ENCODE assay signal across 9 mouse cellular contexts in genomic region chr9:45664871-45665394, GRCm38 (mm10).
DNase-seq lines count a peak whose midpoint lies in the region; ATAC-seq lines count a peak whose summit lies in the region.
"Had no signal": no experiment of that assay in that cellular context is flagged by ENCODE, and none has a peak within 500 bp of the region (broad histone marks: within the 10 kb centered on the region; RNA-seq: fewer than 3 reads in every experiment).

No protein-coding gene starts in this region.

- no peaks in the 10 kb centered on the region for H3K36me3 ChIP-seq in kidney, embryonic 16.5 days (ENCODE audit: insufficient read depth, low read length)
- H3K36me3 ChIP-seq in embryonic facial prominence, embryonic 10.5 days (replicated peaks): no peaks in the 10 kb centered on the region
- H3K36me3 ChIP-seq in hindbrain, embryonic 15.5 days: no peaks in the 10 kb centered on the region
- H3K36me3 ChIP-seq in neural tube, embryonic 11.5 days (ENCODE audit: control insufficient read depth, insufficient read depth, low read length): no peaks in the 10 kb centered on the region

- H3K27me3 ChIP-seq in kidney, embryonic 16.5 days (ENCODE audit: insufficient read depth, low read length): no peaks in the 10 kb centered on the region
- H3K27me3 ChIP-seq in embryonic facial prominence, embryonic 10.5 days (replicated peaks; ENCODE audit: low read depth, poor library complexity, severe bottlenecking): no peaks in the 10 kb centered on the region
- no peaks in the 10 kb centered on the region for H3K27me3 ChIP-seq in hindbrain, embryonic 15.5 days
- H3K27me3 ChIP-seq in neural tube, embryonic 11.5 days (ENCODE audit: control insufficient read depth, insufficient read depth, low read length): no peaks in the 10 kb centered on the region

- peak overlapping the region; percentile 28; the same call in 1 of the 2 replicates for H3K4me2 ChIP-seq in kidney, embryonic 16.5 days (replicated peaks; ENCODE audit: low read depth, low read length)
- H3K4me2 ChIP-seq in hindbrain, embryonic 15.5 days: peak overlapping the region; percentile 14; the same call in 1 of the 2 replicates
- H3K4me2 ChIP-seq in neural tube, embryonic 11.5 days (ENCODE audit: low read depth): no peak overlapping the region

- H3K9ac ChIP-seq in kidney, embryonic 16.5 days (replicated peaks; ENCODE audit: low read length): no peak overlapping the region; the same call in 1 of the 2 replicates
- H3K9ac ChIP-seq in hindbrain, embryonic 15.5 days: peak overlapping the region; percentile 13; the same call in 1 of the 2 replicates
- peak overlapping the region; percentile 41; the same call in 1 of the 2 replicates for H3K9ac ChIP-seq in neural tube, embryonic 11.5 days (ENCODE audit: low read length)

- peaks cover 10% of the 10 kb centered on the region; the same call in 1 of the 2 replicates for H3K4me1 ChIP-seq in kidney, embryonic 16.5 days (ENCODE audit: insufficient read depth, low read length)
- H3K4me1 ChIP-seq in embryonic facial prominence, embryonic 10.5 days: peaks cover 31% of the 10 kb centered on the region
- peaks cover 46% of the 10 kb centered on the region for H3K4me1 ChIP-seq in hindbrain, embryonic 15.5 days (replicated peaks)
- H3K4me1 ChIP-seq in neural tube, embryonic 11.5 days (ENCODE audit: control insufficient read depth, insufficient read depth, low read length): peaks cover 35% of the 10 kb centered on the region

- WGBS in kidney, embryonic 16.5 days: 22% methylated on average over 15 of the region's 15 CpGs
- 39% methylated on average over 15 of the region's 15 CpGs for WGBS in embryonic facial prominence, embryonic 10.5 days
- 8% methylated on average over 15 of the region's 15 CpGs for WGBS in hindbrain, embryonic 15.5 days
- WGBS in neural tube, embryonic 11.5 days: 26% methylated on average over 15 of the region's 15 CpGs

- no peak overlapping the region for H3K4me3 ChIP-seq in kidney, embryonic 16.5 days (ENCODE audit: low read length)
- 0 out of 2 replicates have a peak overlapping the region, but pooled peaks have one; percentile 13 for H3K4me3 ChIP-seq in embryonic facial prominence, embryonic 10.5 days
- no peak overlapping the region for H3K4me3 ChIP-seq in hindbrain, embryonic 15.5 days
- H3K4me3 ChIP-seq in neural tube, embryonic 11.5 days (ENCODE audit: low read depth, low read length): no peak overlapping the region

- peak; percentile 82 for ATAC-seq in kidney, embryonic 16.5 days (ENCODE audit: low FRiP score, low TSS enrichment)
- peak; percentile 69 for ATAC-seq in hindbrain, embryonic 15.5 days (ENCODE audit: low FRiP score, low read depth)
- ATAC-seq in neural tube, embryonic 11.5 days (ENCODE audit: insufficient read depth, low FRiP score, low TSS enrichment): peak; percentile 88

- no peak for DNase-seq in kidney, adult 9 months
- DNase-seq in embryonic facial prominence, embryonic 10.5 days (ENCODE audit: low spot score): no peak
- DNase-seq in neural tube, embryonic 11.5 days (ENCODE audit: low spot score): peak; percentile 79
- no peak for DNase-seq in left cerebral cortex, adult 9 months (ENCODE audit: low spot score in 2 of 2)
- DNase-seq in heart, adult 9 months (ENCODE audit: low spot score in 2 of 2): no peak
- DNase-seq in right cerebral cortex, postnatal 25 days: no peak

- peak overlapping the region; percentile 20; the same call in 1 of the 2 replicates for H3K27ac ChIP-seq in kidney, embryonic 16.5 days (ENCODE audit: low read length)
- peak overlapping the region; percentile 54 for H3K27ac ChIP-seq in embryonic facial prominence, embryonic 10.5 days (replicated peaks)
- peak overlapping the region; percentile 91 for H3K27ac ChIP-seq in hindbrain, embryonic 15.5 days (replicated peaks)
- peak overlapping the region; percentile 70 for H3K27ac ChIP-seq in neural tube, embryonic 11.5 days (ENCODE audit: low read depth, low read length)
- H3K27ac ChIP-seq: macrophage had no signal

- no peaks in the 10 kb centered on the region for H3K9me3 ChIP-seq in kidney, embryonic 16.5 days (ENCODE audit: low read length)
- no peaks in the 10 kb centered on the region for H3K9me3 ChIP-seq in embryonic facial prominence, embryonic 10.5 days
- H3K9me3 ChIP-seq in hindbrain, embryonic 15.5 days: no peaks in the 10 kb centered on the region
- no peaks in the 10 kb centered on the region for H3K9me3 ChIP-seq in neural tube, embryonic 11.5 days (ENCODE audit: control insufficient read depth, low read length)

Comparison
In these comparisons a context has a peak if more than half of its experiments do, and no peak if none do; other contexts are left out.
1. H3K27ac ChIP-seq: peak in every context shown above with its lines; median percentile 91 in hindbrain, embryonic 15.5 days; 70 in neural tube, embryonic 11.5 days; 54 in embryonic facial prominence, embryonic 10.5 days; 20 in kidney, embryonic 16.5 days.